Mouse (Mus musculus) small intestine, adult 2 months (tissue): ENCODE results near the gene Snd1. TPM values are rescaled to one million over a fixed set of nuclear protein-coding genes. Genes with fewer than 3 reads are reported as not detected.
A peak's percentile ranks its signal among the peaks of the same experiment; 100 is the strongest.

ENCODE experiments used
- H3K27ac ChIP-seq: fragments of 200-500 bp; 2 replicates; pipeline ENCODE4 v1.5.1; 2012; ENCODE audit warnings: low read depth, low read length, control low read depth, inconsistent platforms; ENCODE audit not compliant: insufficient read depth
- H3K27me3 ChIP-seq: fragments of 200-500 bp; 2 replicates; pipeline ENCODE4 v1.6.1; 2012; ENCODE audit warnings: mild to moderate bottlenecking, moderate library complexity, low read length, inconsistent platforms; ENCODE audit not compliant: control insufficient read depth, insufficient read depth
- H3K36me3 ChIP-seq: fragments of 200-500 bp; 2 replicates; pipeline ENCODE4 v1.6.1; 2012; ENCODE audit warnings: mild to moderate bottlenecking, low read length, control low read depth, inconsistent platforms; ENCODE audit not compliant: control insufficient read depth, insufficient read depth
- H3K4me1 ChIP-seq: fragments of 200-500 bp; 2 replicates; pipeline ENCODE4 v1.6.1; 2012; ENCODE audit warnings: low read length, inconsistent platforms, mixed read lengths; ENCODE audit not compliant: control insufficient read depth, insufficient read depth, insufficient read length
- H3K4me3 ChIP-seq: fragments of 200-500 bp; 2 replicates; pipeline ENCODE4 v1.5.1; 2012; ENCODE audit warnings: low read depth, mild to moderate bottlenecking, control low read depth, inconsistent platforms, low read length, moderate library complexity
- CTCF ChIP-seq: fragments of 200-500 bp; IDR thresholded peaks from 2 replicates; pipeline ENCODE4 v1.5.1; 2012; ENCODE audit warnings: low read depth, mild to moderate bottlenecking, control low read depth, inconsistent platforms, low read length, moderate library complexity, mixed read lengths; ENCODE audit not compliant: insufficient replicate concordance, insufficient read length; ENCODE audit errors: extremely low read depth
- POLR2A ChIP-seq: fragments of 200-500 bp; IDR thresholded peaks from 2 replicates; pipeline ENCODE4 v1.6.1; 2012; ENCODE audit warnings: low read depth, mild to moderate bottlenecking, control low read depth, inconsistent platforms, low read length, moderate library complexity
- WGBS: fragments of 180-500 bp; shearing (Covaris S2); methylation state at CpG from one replicate; pipeline ENCODE4 v1.1.7; 2018; 5-methylcytosine and 5-hydroxymethylcytosine counted together
- polyA plus RNA-seq: library from polyadenylated mRNA; depleted of rRNA; stranded (reverse); fragments of >200 nt; gene quantifications from 2 replicates; pipeline ENCODE4 v1.2.3, GENCODE M21; 2012

The Snd1 gene
- polyA plus RNA-seq, 1 experiment: 77.7 TPM

GRCm38 (mm10) chr6:28931636-28932327 lies 456.8 kb downstream of the Snd1 start:
- Histone ChIP-seq H3K36me3 (no peaks in the 10 kb centered on the region), H3K27me3 (no peaks in the 10 kb centered on the region), H3K27ac (no peak overlapping the region), H3K4me1 (no peaks in the 10 kb centered on the region), H3K4me3 (no peak overlapping the region)
- WGBS: 7% methylated on average over 13 of the region's 13 CpGs
- TF ChIP-seq CTCF (no peak), POLR2A (no peak)

GRCm38 (mm10) chr6:28932328-28932937 lies 457.5 kb downstream of the Snd1 start:
- H3K4me3 ChIP-seq: no peak overlapping the region
- no peaks in the 10 kb centered on the region for H3K36me3 ChIP-seq
- no peaks in the 10 kb centered on the region for H3K4me1 ChIP-seq
- H3K27ac ChIP-seq: no peak overlapping the region
- 16% methylated on average over 19 of the region's 19 CpGs for WGBS
- no peak for TF ChIP-seq POLR2A
- TF ChIP-seq CTCF: no peak
- H3K27me3 ChIP-seq: no peaks in the 10 kb centered on the region

- 87% methylated on average over 7 of the region's 7 CpGs for WGBS
- Histone ChIP-seq H3K4me3 (no peak overlapping the region), H3K27me3 (no peaks in the 10 kb centered on the region), H3K4me1 (no peaks in the 10 kb centered on the region), H3K27ac (no peak overlapping the region), H3K36me3 (no peaks in the 10 kb centered on the region)
- TF ChIP-seq POLR2A (no peak), CTCF (no peak)
Observed at GRCm38 (mm10) chr6:28935736-28936135, 460.8 kb downstream of the Snd1 start.

GRCm38 (mm10) chr6:28947254-28947653 lies 472.3 kb downstream of the Snd1 start:
- Histone ChIP-seq H3K36me3 (no peaks in the 10 kb centered on the region), H3K4me3 (no peak overlapping the region), H3K27ac (no peak overlapping the region), H3K4me1 (no peaks in the 10 kb centered on the region), H3K27me3 (0 out of 2 replicates have a peak, but pooled peaks cover 2% of the 10 kb centered on the region)
- TF ChIP-seq CTCF (no peak), POLR2A (no peak)
- WGBS: 67% methylated on average over 9 of the region's 9 CpGs

GRCm38 (mm10) chr6:28949269-28949668 lies 474.3 kb downstream of the Snd1 start:
- TF ChIP-seq CTCF: peak; percentile 82; the same call in 1 of the 2 replicates
- no peak for TF ChIP-seq POLR2A
- WGBS: 18% methylated on average over 12 of the region's 12 CpGs

GRCm38 (mm10) chr6:28955581-28955980 lies 480.6 kb downstream of the Snd1 start:
- Histone ChIP-seq H3K36me3 (no peaks in the 10 kb centered on the region), H3K4me1 (no peaks in the 10 kb centered on the region), H3K27ac (no peak overlapping the region), H3K4me3 (no peak overlapping the region), H3K27me3 (peaks cover 3% of the 10 kb centered on the region; the same call in 1 of the 2 replicates)
- TF ChIP-seq POLR2A (no peak), CTCF (peak; percentile 49; the same call in 1 of the 2 replicates)
- 25% methylated on average over 11 of the region's 11 CpGs for WGBS

More at GRCm38 (mm10) chr6:28949269-28949668, 474.3 kb downstream of the Snd1 start:
- H3K36me3 ChIP-seq: no peaks in the 10 kb centered on the region
- no peaks in the 10 kb centered on the region for H3K4me1 ChIP-seq
- no peak overlapping the region for H3K27ac ChIP-seq
- H3K4me3 ChIP-seq: no peak overlapping the region
- H3K27me3 ChIP-seq: no peaks in the 10 kb centered on the region

- Histone ChIP-seq H3K4me3 (no peak overlapping the region), H3K36me3 (no peaks in the 10 kb centered on the region), H3K27ac (no peak overlapping the region), H3K4me1 (no peaks in the 10 kb centered on the region), H3K27me3 (peaks cover 3% of the 10 kb centered on the region; the same call in 1 of the 2 replicates)
- TF ChIP-seq CTCF: no peak
- WGBS: 81% methylated on average over 10 of the region's 10 CpGs
Observed at GRCm38 (mm10) chr6:28957486-28957885, 482.5 kb downstream of the Snd1 start.
